Mouse (Mus musculus) heart, adult 2 months (tissue): ENCODE measurements around the gene Mfsd6l. TPM values are rescaled to one million over a fixed set of nuclear protein-coding genes. Genes with fewer than 3 reads are reported as not detected.

ENCODE experiments used
- DNase-seq, 2 experiments: peaks; one replicate each; pipeline ENCODE4 v3.0.0; 2021
- H3K27ac ChIP-seq: fragments of 200-600 bp; 2 replicates; pipeline ENCODE4 v1.8.1; 2022
- H3K27me3 ChIP-seq: fragments of 200-500 bp; 2 replicates; pipeline ENCODE4 v1.6.1; 2012; ENCODE audit warnings: mild to moderate bottlenecking, low read length, inconsistent platforms, mixed read lengths; ENCODE audit not compliant: control insufficient read depth, insufficient read depth
- H3K36me3 ChIP-seq: fragments of 200-500 bp; 2 replicates; pipeline ENCODE4 v1.6.1; 2012; ENCODE audit warnings: low read length, inconsistent platforms; ENCODE audit not compliant: control insufficient read depth, insufficient read depth
- H3K4me1 ChIP-seq: fragments of 200-500 bp; 2 replicates; pipeline ENCODE4 v1.6.1; 2011; ENCODE audit warnings: low read length; ENCODE audit not compliant: control insufficient read depth, insufficient read depth
- H3K4me3 ChIP-seq: fragments of 200-600 bp; 2 replicates; pipeline ENCODE4 v1.8.1; 2022
- H3K79me2 ChIP-seq: fragments of 200-500 bp; replicated peaks from 2 replicates; pipeline ENCODE4 v1.6.1; 2012; ENCODE audit warnings: mild to moderate bottlenecking, inconsistent platforms, low read length, moderate library complexity, mixed read lengths; ENCODE audit not compliant: control insufficient read depth, insufficient read depth
- H3K9ac ChIP-seq: fragments of 200-500 bp; 2 replicates; pipeline ENCODE4 v1.6.1; 2012; ENCODE audit warnings: low read depth, mild to moderate bottlenecking, control low read depth, inconsistent platforms, low read length, mixed read lengths
- CTCF ChIP-seq: fragments of 200-600 bp; IDR thresholded peaks from 2 replicates; pipeline ENCODE4 v1.8.1; 2022; ENCODE audit warnings: antibody characterized with exemption, mild to moderate bottlenecking, moderate library complexity
- EP300 ChIP-seq: fragments of 200-500 bp; IDR thresholded peaks from 2 replicates; pipeline ENCODE4 v1.6.1; 2011; ENCODE audit warnings: low read depth, low read length, control low read depth; ENCODE audit not compliant: insufficient read depth
- POLR2A ChIP-seq: fragments of 200-500 bp; IDR thresholded peaks from 2 replicates; pipeline ENCODE4 v1.6.1; 2011; ENCODE audit warnings: mild to moderate bottlenecking, low read depth, low read length, control low read depth; ENCODE audit not compliant: insufficient read depth
- WGBS: fragments of 180-500 bp; shearing (Covaris S2); methylation state at CpG from one replicate; pipeline ENCODE4 v1.1.7; 2018; 5-methylcytosine and 5-hydroxymethylcytosine counted together
- intact Hi-C: fragments of 180-260 bp; cut with DNase I; formaldehyde crosslinking; loops from one replicate; pipeline ENCODE4 v1.15.1; 2025
- polyA plus RNA-seq: library from polyadenylated mRNA; depleted of rRNA; stranded (reverse); fragments of >200 nt; gene quantifications from 2 replicates; pipeline ENCODE4 v1.2.3, GENCODE M21; 2012
- total RNA-seq, 2 experiments: library from RNA; stranded (reverse); gene quantifications; 2 replicates each; pipeline ENCODE4 v1.2.3; 2021

The Mfsd6l gene
- total and polyA plus RNA-seq, 3 experiments = 0.61 TPM; not detected in 2

- Histone ChIP-seq H3K9ac (no peak overlapping the region), H3K4me3 (no peak overlapping the region), H3K27me3 (no peaks in the 10 kb centered on the region), H3K4me1 (no peaks in the 10 kb centered on the region), H3K36me3 (no peaks in the 10 kb centered on the region), H3K27ac (no peak overlapping the region), H3K79me2 (no peaks in the 10 kb centered on the region)
- DNase-seq = no peak
- 66% methylated on average over 1 of the region's 1 CpGs for WGBS
- intact Hi-C loops = no loop called here
- TF ChIP-seq CTCF = peak; percentile 69
- TF ChIP-seq POLR2A = no peak
These were observed 3.6 kb downstream of the Mfsd6l start for GRCm38 (mm10) chr11:68559546-68559945.

GRCm38 (mm10) chr11:68561957-68562950 is 6.3 kb downstream of the Mfsd6l start:
- Histone ChIP-seq H3K4me1 (no peaks in the 10 kb centered on the region), H3K36me3 (no peaks in the 10 kb centered on the region), H3K4me3 (no peak overlapping the region), H3K27me3 (no peaks in the 10 kb centered on the region), H3K9ac (no peak overlapping the region), H3K79me2 (no peaks in the 10 kb centered on the region), H3K27ac (no peak overlapping the region)
- TF ChIP-seq POLR2A = no peak
- no peak for TF ChIP-seq EP300
- no peak for TF ChIP-seq CTCF
- intact Hi-C loops = loop anchor here (10.0 kb wide), 1 partner anchor 313 kb away; the partner anchor contains the start of gene Ndel1
- DNase-seq = no peak
- 58% methylated on average over 11 of the region's 11 CpGs for WGBS

- no peaks in the 10 kb centered on the region for H3K36me3 ChIP-seq
- H3K27ac ChIP-seq = no peak overlapping the region
- WGBS = 79% methylated on average over 13 of the region's 13 CpGs
- no peaks in the 10 kb centered on the region for H3K79me2 ChIP-seq
- no peaks in the 10 kb centered on the region for H3K27me3 ChIP-seq
- no peaks in the 10 kb centered on the region for H3K4me1 ChIP-seq
- intact Hi-C loops = loop anchor here (5.0 to 10.0 kb wide), 3 partner anchors 163 to 310 kb away; partner anchors contain the start of gene Ndel1
- H3K9ac ChIP-seq = no peak overlapping the region
- no peak for DNase-seq
- TF ChIP-seq POLR2A = no peak
- no peak for TF ChIP-seq CTCF
- H3K4me3 ChIP-seq = no peak overlapping the region
These were observed 8.5 kb downstream of the Mfsd6l start for GRCm38 (mm10) chr11:68564356-68565031.

- no peak overlapping the region for H3K9ac ChIP-seq
- H3K27me3 ChIP-seq = no peaks in the 10 kb centered on the region
- DNase-seq = no peak
- intact Hi-C loops = loop anchor here (5.0 to 10.0 kb wide), 3 partner anchors 162 to 310 kb away; partner anchors contain the start of gene Ndel1
- H3K79me2 ChIP-seq = no peaks in the 10 kb centered on the region
- TF ChIP-seq EP300 (no peak), POLR2A (no peak), CTCF (no peak)
- no peaks in the 10 kb centered on the region for H3K4me1 ChIP-seq
- H3K36me3 ChIP-seq = no peaks in the 10 kb centered on the region
- no peak overlapping the region for H3K4me3 ChIP-seq
- WGBS = 89% methylated on average over 3 of the region's 3 CpGs
- no peak overlapping the region for H3K27ac ChIP-seq
These were observed 9.0 kb downstream of the Mfsd6l start for GRCm38 (mm10) chr11:68565032-68565429.

- 32% methylated on average over 17 of the region's 17 CpGs for WGBS
These were observed 10.6 kb downstream of the Mfsd6l start for GRCm38 (mm10) chr11:68566447-68567059.

More at GRCm38 (mm10) chr11:68566447-68567059, 10.6 kb downstream of the Mfsd6l start:
- Histone ChIP-seq H3K27me3 (no peaks in the 10 kb centered on the region), H3K4me1 (no peaks in the 10 kb centered on the region), H3K4me3 (no peak overlapping the region), H3K9ac (no peak overlapping the region), H3K36me3 (no peaks in the 10 kb centered on the region), H3K27ac (no peak overlapping the region), H3K79me2 (no peaks in the 10 kb centered on the region)
- TF ChIP-seq CTCF (peak; percentile 71), EP300 (no peak)
- peak; percentile 52 to 65 for DNase-seq
- intact Hi-C loops = loop anchor here (5.0 to 10.0 kb wide), 3 partner anchors 161 to 308 kb away; partner anchors contain the start of gene Ndel1
